Mouse (Mus musculus) liver, embryonic 15.5 days (tissue): ENCODE data around the gene Ilkap. TPM values are rescaled to one million over a fixed set of nuclear protein-coding genes. Genes with fewer than 3 reads are reported as not detected.

Experiments used
- ATAC-seq: fragments of 200-750 bp; cut with Nextera tagmentation; 2 replicates; pipeline ENCODE4 v1.8.0; 2017; ENCODE audit warnings: moderate number of reproducible peaks, mild to moderate bottlenecking, moderate library complexity; ENCODE audit not compliant: insufficient read depth
- H3K27ac ChIP-seq: fragments of 300-500 bp; sonication (generic); replicated peaks from 2 replicates; pipeline ENCODE4 v1.5.1; 2015; ENCODE audit warnings: mild to moderate bottlenecking, inconsistent platforms
- H3K27me3 ChIP-seq: fragments of 300-500 bp; sonication (generic); 2 replicates; pipeline ENCODE4 v1.6.1; 2015; ENCODE audit warnings: mild to moderate bottlenecking, inconsistent platforms
- H3K36me3 ChIP-seq: fragments of 300-500 bp; sonication (generic); replicated peaks from 2 replicates; pipeline ENCODE4 v1.6.1; 2015; ENCODE audit warnings: moderate library complexity, mild to moderate bottlenecking, inconsistent platforms
- H3K4me1 ChIP-seq: fragments of 300-500 bp; sonication (generic); replicated peaks from 2 replicates; pipeline ENCODE4 v1.6.1; 2015; ENCODE audit warnings: inconsistent platforms
- H3K4me2 ChIP-seq: fragments of 300-500 bp; sonication (generic); 2 replicates; pipeline ENCODE4 v1.6.1; 2015; ENCODE audit warnings: moderate library complexity, mild to moderate bottlenecking, inconsistent platforms
- H3K4me3 ChIP-seq: fragments of 300-500 bp; sonication (generic); replicated peaks from 2 replicates; pipeline ENCODE4 v1.5.1; 2015; ENCODE audit warnings: mild to moderate bottlenecking, inconsistent platforms
- H3K9ac ChIP-seq: fragments of 300-500 bp; sonication (generic); 2 replicates; pipeline ENCODE4 v1.6.1; 2015; ENCODE audit warnings: moderate library complexity, mild to moderate bottlenecking, inconsistent platforms
- H3K9me3 ChIP-seq: fragments of 300-500 bp; sonication (generic); replicated peaks from 2 replicates; pipeline ENCODE4 v1.6.1; 2016; ENCODE audit warnings: inconsistent platforms
- WGBS: fragments of 180-500 bp; shearing (Covaris S2); methylation state at CpG from one replicate; pipeline ENCODE4 v1.1.7; 2015; ENCODE audit warnings: mixed read lengths; ENCODE audit not compliant: insufficient replicate concordance; 5-methylcytosine and 5-hydroxymethylcytosine counted together
- polyA plus RNA-seq: library from polyadenylated mRNA; unstranded; fragments of >200 nt; fragmentation: Nextera tagmentation; extraction: Ambion mirVana; gene quantifications from 2 replicates; pipeline ENCODE4 v1.2.1, GENCODE M21; 2015

Gene Ilkap
- polyA plus RNA-seq, 1 experiment from 2014 or later = 67.7 TPM

DNA sequence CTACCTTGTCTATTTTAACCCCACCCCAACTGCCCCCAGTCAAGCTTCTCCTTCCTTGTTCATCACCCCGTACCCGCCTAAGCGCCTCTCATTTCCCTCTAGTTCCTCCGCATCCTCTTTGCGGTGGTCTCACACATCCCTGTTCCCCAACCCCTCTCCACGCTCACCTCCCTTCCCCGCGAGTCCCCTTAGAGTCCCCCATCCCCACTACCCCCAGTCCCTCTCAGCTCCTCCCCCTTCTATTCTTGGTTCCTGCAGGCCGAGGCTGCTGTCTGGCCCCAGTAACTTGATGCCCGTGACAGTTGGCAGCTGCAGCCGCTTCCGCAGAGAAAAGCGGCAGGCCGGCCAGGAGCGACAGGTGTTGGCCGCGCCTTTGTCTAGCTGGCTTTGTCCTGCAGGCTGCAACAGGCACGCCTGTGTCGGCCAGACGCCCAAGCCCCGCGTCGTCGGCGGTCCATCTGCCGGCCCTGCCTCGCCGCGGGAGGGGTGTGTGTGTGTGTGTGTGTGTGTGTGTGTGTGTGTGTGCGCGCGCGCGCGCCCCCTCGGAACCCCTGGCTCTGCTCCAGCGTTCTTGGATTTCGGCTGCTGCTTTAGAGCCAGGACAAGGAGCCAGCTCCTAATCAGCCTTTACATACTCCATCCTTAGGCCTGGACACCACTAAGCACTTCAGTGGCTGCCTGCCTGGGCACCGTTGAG, 15.4 kb upstream of the Ilkap start, which contains the start of gene Hes6:
Hes6 (minus strand) TSS at position 141 of the 697 bp plus-strand sequence.
- peak within 1 kb of the TSS; percentile 76 for H3K4me3 ChIP-seq
- H3K9me3 ChIP-seq = no peaks in the 10 kb centered on the region
- H3K27ac ChIP-seq = peak within 1 kb of the TSS; percentile 67
- peaks cover 6% of the 10 kb centered on the region for H3K36me3 ChIP-seq
- no peak for ATAC-seq
- peak within 1 kb of the TSS; percentile 97 for H3K4me2 ChIP-seq
- H3K27me3 ChIP-seq = peaks cover 33% of the 10 kb centered on the region
- peaks cover 30% of the 10 kb centered on the region for H3K4me1 ChIP-seq
- H3K9ac ChIP-seq = peak within 1 kb of the TSS; percentile 70
- WGBS = under 1% methylated on average over 39 of the region's 39 CpGs

DNA sequence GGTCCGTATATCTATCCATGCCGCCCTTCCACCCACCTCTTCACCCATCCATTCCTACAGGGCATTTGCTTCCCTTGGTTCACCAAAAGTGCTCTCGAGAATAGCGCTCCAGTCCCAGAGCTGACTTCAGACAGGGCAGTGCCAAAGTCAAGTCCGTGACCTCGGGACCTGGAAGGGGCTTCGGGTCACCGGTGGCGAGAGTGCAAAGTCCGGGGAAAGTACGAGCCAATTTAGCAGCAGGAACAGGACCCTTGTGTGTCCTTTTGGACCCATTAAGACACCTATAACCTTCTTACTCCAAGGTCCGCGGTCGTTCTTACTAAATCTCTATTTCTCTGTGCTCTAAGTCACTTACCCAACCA, 14.9 kb upstream of the Ilkap start:
- Histone ChIP-seq H3K27ac (peak overlapping the region; percentile 67), H3K4me2 (peak overlapping the region; percentile 97), H3K4me3 (peak overlapping the region; percentile 76), H3K36me3 (peaks cover 6% of the 10 kb centered on the region), H3K27me3 (peaks cover 33% of the 10 kb centered on the region), H3K9ac (peak overlapping the region; percentile 46), H3K4me1 (peaks cover 30% of the 10 kb centered on the region), H3K9me3 (no peaks in the 10 kb centered on the region)
- ATAC-seq = no peak; the same call in none of the 2 replicates
- WGBS = under 1% methylated on average over 14 of the region's 14 CpGs

GRCm38 (mm10) chr1:91413030-91413506, 14.5 kb upstream of the Ilkap start:
- H3K27me3 ChIP-seq = peaks cover 33% of the 10 kb centered on the region
- H3K4me2 ChIP-seq = peak overlapping the region; percentile 97
- H3K9me3 ChIP-seq = no peaks in the 10 kb centered on the region
- peak overlapping the region; percentile 70 for H3K9ac ChIP-seq
- under 1% methylated on average over 34 of the region's 34 CpGs for WGBS
- ATAC-seq = peak; percentile 92
- H3K27ac ChIP-seq = peak overlapping the region; percentile 67
- peaks cover 6% of the 10 kb centered on the region; the same call in 1 of the 2 replicates for H3K36me3 ChIP-seq
- peak overlapping the region; percentile 76 for H3K4me3 ChIP-seq
- H3K4me1 ChIP-seq = peaks cover 30% of the 10 kb centered on the region

GRCm38 (mm10) chr1:91412286-91413029, 13.8 kb upstream of the Ilkap start:
- peak overlapping the region; percentile 53; the same call in 1 of the 2 replicates for H3K27ac ChIP-seq
- peak overlapping the region; percentile 76 for H3K4me3 ChIP-seq
- peaks cover 33% of the 10 kb centered on the region for H3K27me3 ChIP-seq
- H3K36me3 ChIP-seq = no peaks in the 10 kb centered on the region; the same call in 1 of the 2 replicates
- peaks cover 30% of the 10 kb centered on the region for H3K4me1 ChIP-seq
- peak; percentile 43 for ATAC-seq
- H3K4me2 ChIP-seq = peak overlapping the region; percentile 97
- peak overlapping the region; percentile 70 for H3K9ac ChIP-seq
- no peaks in the 10 kb centered on the region for H3K9me3 ChIP-seq
- WGBS = 4% methylated on average over 62 of the region's 65 CpGs

GRCm38 (mm10) chr1:91411631-91412285, 13.1 kb upstream of the Ilkap start:
- H3K4me3 ChIP-seq = peak overlapping the region; percentile 76
- no peaks in the 10 kb centered on the region for H3K9me3 ChIP-seq
- WGBS = 69% methylated on average over 8 of the region's 8 CpGs
- peaks cover 37% of the 10 kb centered on the region for H3K27me3 ChIP-seq
- peaks cover 30% of the 10 kb centered on the region for H3K4me1 ChIP-seq
- no peak overlapping the region for H3K27ac ChIP-seq
- H3K9ac ChIP-seq = no peak overlapping the region
- H3K4me2 ChIP-seq = peak overlapping the region; percentile 97
- no peak for ATAC-seq
- no peaks in the 10 kb centered on the region for H3K36me3 ChIP-seq

DNA sequence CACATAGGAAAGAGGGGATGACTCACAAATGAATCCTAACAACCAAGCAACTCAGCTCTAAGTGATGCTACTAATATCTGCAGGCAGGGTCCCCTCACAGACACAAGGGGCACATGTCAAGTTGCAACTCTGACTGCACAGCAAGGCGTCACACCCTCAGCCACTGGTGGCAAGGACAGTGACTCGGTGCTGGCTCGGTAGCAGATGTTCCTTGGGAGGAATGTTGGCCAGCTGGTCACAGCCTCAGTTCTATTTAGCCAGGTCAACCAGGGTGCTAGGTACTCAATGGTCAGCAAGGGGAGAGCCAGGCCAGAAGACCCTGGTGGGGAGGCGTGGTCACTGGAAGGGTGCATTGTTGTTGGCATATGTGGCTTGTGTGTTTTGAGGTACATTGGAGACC, 9.2 kb upstream of the Ilkap start:
- H3K27me3 ChIP-seq = peaks cover 44% of the 10 kb centered on the region
- WGBS = 67% methylated on average over 4 of the region's 4 CpGs
- H3K4me2 ChIP-seq = no peak overlapping the region
- ATAC-seq = no peak
- H3K4me1 ChIP-seq = peaks cover 13% of the 10 kb centered on the region
- H3K9ac ChIP-seq = no peak overlapping the region
- H3K27ac ChIP-seq = no peak overlapping the region
- H3K4me3 ChIP-seq = no peak overlapping the region
- no peaks in the 10 kb centered on the region for H3K9me3 ChIP-seq
- H3K36me3 ChIP-seq = no peaks in the 10 kb centered on the region

DNA sequence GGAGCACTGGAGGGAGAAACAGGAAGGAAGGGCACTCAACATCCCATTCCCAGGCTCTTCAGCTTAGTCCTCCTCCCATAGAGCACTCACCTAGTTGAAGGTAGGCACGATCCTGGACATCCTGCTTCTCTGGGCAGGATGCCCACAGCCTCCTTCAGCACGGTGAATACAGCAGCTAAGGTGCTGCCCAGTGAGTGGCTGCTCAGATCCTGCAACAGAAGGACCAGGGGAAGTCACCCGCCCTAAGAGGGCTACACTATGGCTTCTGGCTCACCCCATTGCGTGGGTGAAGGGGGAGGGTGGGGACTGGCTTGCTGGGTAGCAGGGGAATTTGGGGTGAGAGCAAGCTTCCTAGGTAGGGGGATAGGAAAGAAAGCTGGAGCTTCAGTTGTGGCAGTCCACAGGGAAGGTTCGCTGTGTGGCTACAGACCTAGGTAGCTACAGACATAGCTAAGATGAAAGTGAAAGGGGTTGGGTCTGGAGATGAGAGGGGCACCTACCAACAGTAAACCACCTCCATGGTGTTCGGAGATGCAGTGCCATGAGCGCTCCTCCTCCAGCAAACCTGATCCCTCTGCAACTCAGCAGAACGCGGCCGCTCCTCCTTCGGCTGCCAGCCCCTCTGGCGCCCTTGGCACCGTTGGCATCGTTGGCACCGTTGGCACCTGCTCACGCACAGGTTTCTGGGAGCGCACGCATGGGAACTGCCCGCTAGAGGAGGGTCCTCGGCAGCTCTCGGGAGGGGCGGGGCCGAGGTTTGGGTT, 7.0 kb upstream of the Ilkap start:
- H3K4me1 ChIP-seq = no peaks in the 10 kb centered on the region
- H3K9ac ChIP-seq = no peak overlapping the region
- H3K27me3 ChIP-seq = peaks cover 34% of the 10 kb centered on the region
- no peaks in the 10 kb centered on the region for H3K9me3 ChIP-seq
- H3K4me3 ChIP-seq = no peak overlapping the region
- no peak for ATAC-seq
- WGBS = 41% methylated on average over 23 of the region's 23 CpGs
- H3K27ac ChIP-seq = no peak overlapping the region
- H3K4me2 ChIP-seq = no peak overlapping the region
- H3K36me3 ChIP-seq = no peaks in the 10 kb centered on the region

DNA sequence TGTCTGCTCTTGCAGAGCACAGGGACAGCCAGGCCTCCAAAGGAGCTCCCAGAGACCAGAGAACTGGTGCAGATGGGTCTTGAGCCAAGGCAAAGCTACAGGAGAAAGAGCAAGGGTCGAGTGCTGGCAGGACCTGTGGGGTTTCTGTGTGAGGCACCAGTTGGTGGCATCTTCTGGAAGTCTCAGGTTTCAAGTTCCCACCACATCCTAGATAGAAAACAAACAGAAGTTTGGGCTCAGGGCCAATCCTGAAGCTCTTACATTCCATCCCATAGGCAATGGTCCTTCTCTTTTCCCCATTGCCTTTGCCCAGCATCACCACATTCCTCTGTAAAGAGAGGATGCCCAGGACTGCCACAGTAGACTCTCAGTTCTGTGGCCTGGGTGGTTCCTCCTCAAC, 6.4 kb upstream of the Ilkap start:
- Histone ChIP-seq H3K27me3 (peaks cover 34% of the 10 kb centered on the region), H3K36me3 (no peaks in the 10 kb centered on the region), H3K4me2 (no peak overlapping the region), H3K9ac (no peak overlapping the region), H3K9me3 (no peaks in the 10 kb centered on the region), H3K4me3 (no peak overlapping the region), H3K4me1 (no peaks in the 10 kb centered on the region), H3K27ac (no peak overlapping the region)
- 18% methylated on average over 1 of the region's 1 CpGs for WGBS
- no peak for ATAC-seq

DNA sequence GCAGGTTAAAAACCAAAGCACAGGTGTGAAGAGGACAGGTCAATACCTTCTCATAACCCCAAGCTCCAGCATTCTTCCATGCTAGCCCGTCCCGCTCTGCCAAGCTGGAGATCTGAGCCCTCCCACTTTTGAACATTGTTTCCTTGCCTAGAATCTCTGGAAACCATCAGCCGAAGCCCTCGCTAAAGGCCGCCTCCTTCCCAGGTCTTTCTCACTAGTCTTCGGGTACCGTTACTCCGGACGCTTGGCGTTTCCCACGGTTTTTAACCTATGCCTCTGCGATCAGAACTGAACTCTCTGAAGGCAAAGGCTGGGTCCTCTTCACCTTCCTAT, 722 bp downstream of the Ilkap start:
- Histone ChIP-seq H3K4me2 (peak overlapping the region; percentile 84), H3K36me3 (peaks cover 30% of the 10 kb centered on the region), H3K9ac (peak overlapping the region; percentile 87), H3K9me3 (no peaks in the 10 kb centered on the region), H3K4me1 (peaks cover 32% of the 10 kb centered on the region), H3K27ac (peak overlapping the region; percentile 88), H3K4me3 (peak overlapping the region; percentile 89), H3K27me3 (peaks cover 5% of the 10 kb centered on the region; the same call in 1 of the 2 replicates)
- ATAC-seq = no peak
- under 1% methylated on average over 12 of the region's 12 CpGs for WGBS

DNA sequence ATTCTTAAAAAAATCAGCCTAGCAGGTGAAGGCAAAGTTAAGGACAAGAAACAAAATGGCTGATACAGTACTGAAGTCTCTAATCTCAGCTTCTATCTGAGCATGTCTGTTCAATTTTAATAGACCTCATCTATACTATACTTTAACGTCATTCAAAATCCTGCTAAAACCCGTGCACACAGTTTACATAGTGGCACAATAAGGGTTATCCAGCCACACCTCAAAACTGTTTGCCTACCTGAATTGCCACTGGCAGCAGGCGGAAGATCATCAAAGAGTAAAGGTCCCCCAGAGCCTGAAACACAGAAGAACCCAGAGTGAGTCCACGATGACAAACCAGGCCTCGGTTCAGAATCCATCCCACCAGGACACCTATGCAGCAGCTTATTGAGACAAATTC, 8.2 kb downstream of the Ilkap start:
- Histone ChIP-seq H3K36me3 (peaks cover 92% of the 10 kb centered on the region), H3K27me3 (no peaks in the 10 kb centered on the region), H3K4me2 (no peak overlapping the region), H3K9ac (no peak overlapping the region), H3K9me3 (no peaks in the 10 kb centered on the region), H3K4me1 (peaks cover 6% of the 10 kb centered on the region; the same call in 1 of the 2 replicates), H3K27ac (no peak overlapping the region), H3K4me3 (no peak overlapping the region)
- 82% methylated on average over 5 of the region's 5 CpGs for WGBS
- no peak for ATAC-seq
